Mouse (Mus musculus) urinary bladder, postnatal 36 days (tissue): ENCODE results near the gene H2-T22.
"Not testable (repeated sequence)": the region's sequence is repeated elsewhere in the genome, so short reads cannot be mapped to it uniquely, and the experiment has no call there.

Source experiments
- DNase-seq, 2 experiments: peaks; one replicate each; pipeline ENCODE4 v3.0.0; 2022; ENCODE audit warnings: low spot score in 2 of 2, mixed read lengths in 1 of 2

H2-T22 gene

DNA sequence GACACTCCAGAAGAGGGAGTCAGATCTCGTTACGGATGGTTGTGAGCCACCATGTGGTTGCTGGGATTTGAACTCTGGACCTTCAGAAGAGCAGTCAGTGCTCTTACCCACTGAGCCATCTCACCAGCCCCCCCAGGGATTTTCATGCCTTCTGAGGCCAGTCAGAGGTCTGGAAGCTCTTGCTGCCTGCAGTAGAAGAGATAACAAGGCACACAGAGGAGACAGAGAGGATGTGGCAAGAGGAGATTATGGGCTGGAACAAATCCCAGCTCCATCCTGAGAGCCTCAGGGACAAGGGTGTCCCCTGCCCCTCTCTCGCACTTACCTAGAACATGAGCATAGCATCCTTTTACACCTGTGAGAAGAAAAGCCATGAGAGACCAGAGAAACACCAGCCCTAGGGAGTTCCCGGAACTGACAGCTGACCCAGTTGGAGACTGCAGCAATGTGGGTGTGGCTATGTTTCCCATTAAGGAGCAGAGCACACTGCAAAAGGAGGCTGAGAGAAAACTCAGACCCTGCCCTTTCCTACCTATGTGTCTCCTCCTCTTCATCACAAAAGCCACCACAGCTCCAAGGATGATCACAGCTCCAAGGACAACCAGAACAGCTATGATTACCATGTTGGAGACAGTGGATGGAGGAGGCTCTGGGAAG lies 12.4 kb downstream of the H2-T22 start:
- not testable (repeated sequence) for DNase-seq

DNA sequence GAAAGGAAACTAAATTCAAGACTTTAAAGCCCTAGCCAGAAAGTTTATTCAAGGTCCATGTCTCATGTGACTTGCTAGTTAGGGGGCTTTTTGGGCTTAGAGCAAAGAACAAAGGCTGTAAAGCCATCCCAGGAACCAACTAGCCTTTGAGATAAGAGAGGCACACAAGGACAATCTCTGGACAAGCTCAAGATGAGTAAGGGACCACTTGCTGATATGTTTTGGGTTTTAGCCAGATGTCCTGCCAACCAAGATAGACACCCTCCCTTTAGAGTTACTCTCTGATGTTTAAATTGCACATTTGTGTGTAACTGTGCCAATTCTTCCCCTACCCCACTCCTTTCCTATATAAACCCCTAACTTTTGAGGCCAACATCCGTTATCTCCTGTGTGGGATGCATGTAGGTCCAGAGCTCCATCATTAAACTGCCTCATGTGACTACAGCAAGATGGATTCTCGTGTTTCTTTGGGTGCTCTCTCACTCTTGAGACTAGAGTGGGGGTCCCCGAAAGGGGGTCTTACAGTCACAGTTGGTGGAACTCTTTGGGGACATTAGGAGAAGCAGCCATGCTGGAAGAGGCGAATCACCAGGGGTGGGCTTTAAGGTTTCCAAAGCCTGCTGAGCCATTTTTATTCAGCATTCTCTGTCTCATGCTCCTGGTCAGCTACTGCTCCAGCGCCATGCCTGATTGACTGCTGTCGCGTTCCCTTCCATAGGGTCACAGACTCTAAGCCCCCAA lies 13.5 kb downstream of the H2-T22 start:
- DNase-seq = no peak

DNA sequence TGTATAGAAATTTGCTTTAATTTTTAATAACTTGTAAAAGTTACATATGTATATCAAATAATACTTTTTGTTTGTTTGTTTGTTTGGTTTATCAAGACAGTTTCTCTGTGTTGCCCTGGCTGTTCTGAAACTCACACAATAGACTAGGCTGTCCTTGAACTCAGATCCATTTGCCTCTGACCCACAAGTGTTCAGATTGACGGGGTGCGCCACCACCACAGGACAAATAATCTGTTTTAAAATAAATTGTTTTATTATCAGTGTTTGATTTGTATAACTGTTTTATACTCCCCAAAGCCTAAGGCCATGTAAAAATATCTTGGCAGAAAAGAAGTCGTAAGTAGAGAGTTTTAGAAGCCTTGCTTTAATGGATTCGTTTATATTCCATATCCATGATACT lies 14.9 kb downstream of the H2-T22 start:
- no peak for DNase-seq

DNA sequence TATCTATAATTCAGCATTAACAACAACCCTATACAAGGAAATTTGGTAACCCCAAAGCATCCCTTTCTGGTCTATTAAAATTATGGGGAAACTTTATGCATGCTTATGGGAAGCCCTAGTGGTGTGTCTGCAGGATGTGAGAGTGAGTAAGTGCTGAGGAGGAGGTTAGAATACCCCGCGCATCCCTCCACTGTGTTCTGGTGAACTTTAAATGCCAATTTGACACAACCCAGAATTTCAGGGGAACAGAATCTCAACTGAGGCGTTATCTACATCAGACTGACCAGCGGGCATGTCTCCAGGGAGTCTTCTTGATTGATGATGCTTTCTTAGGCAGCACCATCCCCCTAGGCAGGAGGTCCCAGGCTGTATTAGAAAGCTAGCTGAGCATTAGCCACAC lies 16.6 kb downstream of the H2-T22 start:
- DNase-seq = no peak

DNA sequence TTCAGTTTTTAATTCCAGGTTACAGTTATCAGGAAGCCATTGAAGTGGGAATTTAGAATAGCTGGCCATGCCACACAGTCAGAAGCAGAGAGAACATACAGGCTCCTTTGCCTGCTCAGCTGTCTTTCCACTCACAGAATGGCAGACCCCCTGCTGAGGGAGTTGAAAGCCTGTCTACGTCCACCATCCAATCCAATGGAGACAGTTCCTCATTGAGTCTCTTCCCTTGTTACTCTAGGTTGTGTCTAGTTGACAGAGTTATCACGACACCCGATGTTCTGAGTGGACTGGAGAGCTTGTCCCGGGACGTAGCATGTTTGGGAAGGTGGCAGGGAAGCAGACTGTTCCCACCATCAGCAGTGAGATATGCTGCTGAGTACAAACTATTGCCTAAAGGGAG lies 17.4 kb downstream of the H2-T22 start:
- DNase-seq = no peak

DNA sequence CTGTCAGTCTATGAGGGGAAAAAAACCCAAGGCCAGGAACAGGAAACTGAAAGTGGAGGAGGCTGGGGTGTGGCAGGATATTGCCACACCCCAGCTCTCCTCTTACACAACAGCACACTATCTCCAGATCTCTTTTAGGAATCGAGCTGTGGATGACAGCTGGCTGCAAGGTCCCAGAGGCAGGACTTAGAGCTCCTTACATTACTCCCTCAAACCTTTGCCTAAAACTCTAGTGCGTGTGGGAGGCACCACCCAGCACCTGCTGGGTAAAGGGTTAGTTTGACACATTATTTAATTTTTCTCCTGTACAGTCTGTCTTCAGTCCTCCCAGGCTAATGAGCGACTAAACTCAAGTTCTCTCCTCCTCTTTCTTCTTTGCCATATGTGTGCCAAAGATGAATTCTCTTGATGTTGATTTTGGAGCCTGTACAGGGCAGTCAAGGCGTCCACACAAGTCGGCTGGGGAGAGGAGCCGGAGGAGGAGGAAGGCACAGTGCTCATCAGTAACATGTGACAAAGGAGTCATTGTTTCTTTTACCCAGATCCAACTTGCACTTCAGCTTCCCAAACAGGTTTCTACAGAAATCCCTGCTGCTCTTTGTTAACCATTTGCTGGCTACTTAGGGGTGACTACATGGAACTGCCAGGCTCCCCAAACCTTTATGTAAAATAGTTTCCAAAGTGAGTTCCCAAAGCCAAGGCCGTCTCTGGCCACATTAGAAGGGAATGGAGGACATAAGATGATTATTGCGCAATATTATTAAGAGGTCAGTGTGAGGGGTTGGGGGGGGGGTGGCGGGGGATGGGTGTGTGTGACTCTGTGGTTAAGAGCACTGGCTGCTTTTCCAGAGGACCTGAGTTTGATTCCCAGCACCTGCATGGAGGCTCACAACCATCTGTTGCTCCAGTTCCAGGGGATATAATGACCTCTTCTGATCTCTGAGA lies 18.6 kb downstream of the H2-T22 start:
- DNase-seq = peak; percentile 42 to 58

DNA sequence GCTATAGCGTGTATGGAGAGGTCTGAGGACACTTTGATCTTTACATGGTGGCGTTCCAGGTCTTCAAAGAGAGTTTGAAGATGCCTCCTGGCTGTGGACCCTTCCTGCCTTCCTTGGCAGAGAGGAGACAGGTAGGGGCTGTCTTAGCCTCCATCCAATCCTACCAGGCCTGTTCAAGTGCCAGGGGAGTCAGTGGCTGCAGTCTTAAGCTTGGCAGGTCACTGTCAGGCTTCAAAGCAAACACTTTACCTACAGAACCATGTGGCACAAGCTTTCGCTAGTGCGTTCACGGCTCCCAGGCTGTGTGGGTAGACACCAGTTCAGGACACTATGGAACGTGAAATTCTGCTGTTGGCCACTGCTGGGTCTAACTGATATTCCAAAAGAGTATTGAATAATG lies 19.6 kb downstream of the H2-T22 start:
- no peak for DNase-seq

DNA sequence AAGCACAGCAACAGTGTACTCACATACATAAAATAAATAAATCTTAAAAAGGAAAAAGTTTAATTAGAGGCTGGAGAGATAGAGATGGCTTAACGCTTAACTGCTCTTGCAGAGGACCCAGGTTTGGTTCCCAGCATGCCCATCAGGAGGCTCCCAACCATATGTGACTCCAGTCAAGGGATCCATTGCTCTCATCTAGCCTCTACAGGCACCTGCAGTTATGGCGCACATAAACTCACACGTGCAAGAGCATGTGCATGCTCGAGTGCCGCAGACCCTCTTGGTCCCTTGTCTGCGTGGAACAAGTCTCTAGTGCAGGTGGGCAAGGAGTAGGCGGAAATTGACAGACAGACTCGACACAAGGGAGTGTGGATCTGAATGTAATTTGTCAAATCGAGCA lies 20.4 kb downstream of the H2-T22 start:
- DNase-seq = no peak

DNA sequence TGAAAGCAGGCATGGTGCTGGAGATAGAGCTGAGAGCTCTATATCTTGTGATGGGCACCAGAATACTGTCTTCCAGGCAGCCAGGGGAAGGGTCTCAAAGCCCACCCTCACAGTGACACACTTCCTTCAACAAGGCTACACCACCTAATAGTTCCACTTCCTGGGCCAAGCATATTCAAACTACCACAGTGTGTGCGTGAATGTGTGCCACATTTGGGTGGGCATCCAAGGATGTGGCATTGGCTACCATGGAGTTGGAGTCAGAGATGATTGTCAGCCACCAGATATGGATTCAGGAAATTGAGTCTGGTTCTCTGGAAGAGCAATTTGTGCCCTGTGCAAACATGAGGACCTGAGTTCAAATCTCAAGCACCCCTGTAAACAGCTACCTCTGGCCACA lies 21.2 kb downstream of the H2-T22 start:
- DNase-seq = no peak

DNA sequence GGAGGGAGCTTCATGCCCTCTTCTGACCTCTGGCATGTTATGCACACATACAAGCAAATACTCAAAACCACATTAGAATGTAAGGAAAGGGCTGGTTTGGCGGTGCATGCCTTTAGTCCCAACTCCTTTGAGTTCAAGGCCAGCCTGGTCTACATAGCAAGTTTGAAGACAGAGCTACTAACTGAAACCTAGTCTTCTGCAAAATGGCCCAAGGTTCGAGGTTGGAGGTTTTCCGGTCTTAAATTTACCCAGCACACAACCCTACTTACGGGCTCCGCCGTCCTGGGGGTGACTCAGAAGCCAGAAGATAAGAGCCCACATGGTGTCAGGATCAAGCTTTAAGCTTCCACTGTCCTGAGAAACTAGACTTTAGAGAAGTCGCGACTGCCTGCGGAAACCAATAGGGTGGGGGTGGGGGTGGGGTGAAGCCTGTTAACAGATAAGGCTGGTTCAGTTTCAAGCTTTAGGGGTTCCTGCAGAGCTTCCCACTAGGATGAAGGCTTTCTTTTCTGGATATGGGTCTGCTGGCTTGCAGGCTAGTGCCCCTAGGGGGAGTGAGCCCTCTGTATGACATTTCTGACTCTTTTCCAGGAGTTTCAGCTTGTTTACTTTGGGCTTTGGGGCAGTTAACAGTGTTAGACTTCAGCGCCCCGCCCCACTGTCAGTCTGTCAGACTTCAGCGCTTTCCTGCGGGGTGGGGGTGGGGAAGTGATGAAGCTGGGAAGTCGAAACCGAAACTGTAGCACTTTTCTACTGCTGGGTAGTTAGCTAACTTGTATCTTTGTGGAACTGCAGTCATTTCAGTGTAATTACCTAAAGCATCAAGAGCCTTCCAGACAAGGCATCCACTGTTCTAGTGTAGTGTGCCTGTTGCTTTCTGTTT lies 22.1 kb downstream of the H2-T22 start, which contains the start of gene H2-T24:
Gene H2-T24 (minus strand): TSS at position 370 of the 883 bp plus-strand sequence.
- peak; percentile 66 to 70 for DNase-seq

DNA sequence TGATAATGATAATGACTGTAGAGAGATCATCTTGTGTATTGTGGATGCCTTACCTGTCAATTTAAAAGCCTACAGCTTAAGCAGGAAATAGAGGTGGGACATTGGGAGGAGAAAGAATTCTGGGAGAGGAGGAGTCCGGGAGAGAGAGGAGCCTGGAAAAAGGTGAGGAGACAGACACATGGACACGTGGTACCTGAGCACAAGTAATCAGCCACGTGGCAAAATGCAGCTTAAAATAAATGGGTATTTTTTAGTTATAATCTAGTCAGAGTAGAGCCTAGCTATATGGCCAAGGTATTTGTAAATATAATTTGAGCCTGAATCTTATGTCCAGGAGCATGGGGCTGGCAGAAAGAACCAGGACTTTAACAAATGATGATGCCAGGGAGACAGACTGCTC lies 23.0 kb downstream of the H2-T22 start:
- DNase-seq = no peak

DNA sequence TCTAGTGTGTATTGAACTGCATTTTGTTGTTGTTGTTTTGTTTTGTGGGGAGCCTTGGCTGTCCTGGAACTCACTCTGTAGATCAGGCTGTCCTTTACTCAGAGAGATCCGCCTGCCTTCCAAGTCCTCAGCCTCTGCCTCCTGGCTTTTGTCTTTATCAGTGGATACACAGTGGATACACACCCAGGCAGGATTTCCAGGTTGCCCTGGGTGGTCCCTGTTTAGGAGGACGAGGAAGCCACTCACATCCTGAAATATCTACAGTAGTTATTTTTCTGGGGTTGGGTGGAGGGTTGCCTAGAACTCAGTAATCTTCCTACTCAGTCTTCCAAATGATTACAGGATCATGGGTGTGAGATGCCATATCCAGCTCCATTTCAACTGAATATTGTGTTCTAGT lies 23.6 kb downstream of the H2-T22 start:
- no peak for DNase-seq

DNA sequence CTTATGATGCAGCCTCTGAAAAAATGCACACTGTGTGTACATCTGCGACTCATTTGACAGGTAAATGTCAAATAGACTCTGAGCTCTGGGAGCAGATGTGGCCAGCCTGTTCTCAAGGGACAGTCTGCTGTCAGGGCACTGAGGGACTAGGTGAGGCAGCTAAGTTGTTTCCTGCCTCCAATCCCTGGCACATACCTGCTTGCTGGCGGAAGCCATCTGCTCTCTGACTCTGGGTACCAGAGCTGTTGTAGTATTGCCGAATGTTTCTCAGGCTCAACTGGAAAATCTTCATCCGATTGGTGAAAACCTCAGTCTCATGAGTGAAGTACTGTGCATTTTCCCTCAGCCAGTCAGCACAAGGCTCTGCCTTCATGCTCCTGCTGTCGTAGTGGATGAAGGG lies 25.5 kb downstream of the H2-T22 start:
- DNase-seq = no peak

DNA sequence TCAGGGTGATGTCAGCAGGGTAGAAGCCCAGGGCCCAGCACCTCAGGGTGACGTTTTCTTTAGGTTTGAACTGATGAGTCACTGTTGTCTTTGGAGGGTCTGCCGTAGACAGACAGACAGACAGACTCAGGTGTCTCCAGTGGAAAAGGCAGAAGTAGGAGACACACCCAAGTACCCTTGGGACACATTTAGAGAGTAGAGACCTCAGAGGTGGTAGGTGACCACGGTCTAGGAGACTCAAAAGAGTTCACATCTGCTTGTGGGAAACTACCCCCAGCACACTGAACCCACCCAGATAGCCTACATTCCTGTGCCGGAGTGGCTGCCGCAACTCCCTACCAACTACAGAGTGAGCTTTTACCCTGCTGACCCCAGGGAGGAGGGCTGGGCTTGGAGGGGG lies 27.6 kb downstream of the H2-T22 start:
- DNase-seq = no peak

DNA sequence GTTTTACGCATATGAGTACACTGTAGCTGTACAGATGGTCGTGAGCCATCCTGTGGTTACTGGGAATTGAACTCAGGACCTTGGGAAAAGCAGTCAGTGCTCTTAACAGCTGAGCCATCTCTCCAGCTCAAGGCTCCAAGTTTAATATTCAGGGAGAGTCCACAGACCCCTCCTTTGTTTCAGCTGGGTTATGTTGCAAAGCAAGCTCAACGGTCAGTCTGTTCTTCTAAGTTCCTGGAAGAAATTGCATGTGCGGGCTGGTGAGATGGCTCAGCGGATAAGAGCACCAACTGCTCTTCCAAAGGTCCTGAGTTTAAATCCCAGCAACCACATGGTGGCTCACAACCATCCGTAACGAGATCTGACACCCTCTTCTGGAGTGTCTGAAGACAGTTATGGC lies 38.1 kb downstream of the H2-T22 start:
- not testable (repeated sequence) for DNase-seq

DNA sequence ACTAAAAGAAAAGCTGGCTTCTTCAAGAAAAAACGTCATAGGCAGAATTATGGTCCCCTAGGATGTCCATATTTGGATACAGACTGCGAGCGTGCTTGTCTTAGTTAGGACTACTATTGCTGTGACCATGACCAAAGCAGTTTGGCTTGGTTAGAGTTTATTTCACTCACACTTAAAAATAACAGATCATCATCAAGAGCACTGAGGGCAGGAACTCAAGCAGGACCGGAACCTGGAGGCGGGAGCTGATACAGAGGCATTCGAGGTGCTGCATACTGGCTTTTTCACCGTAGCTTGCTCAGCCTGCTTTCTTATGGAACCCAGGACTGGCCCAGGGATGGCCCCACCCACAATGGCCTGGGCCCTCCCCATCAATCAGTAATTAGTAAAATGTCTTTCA lies 39.2 kb downstream of the H2-T22 start:
- DNase-seq = no peak

DNA sequence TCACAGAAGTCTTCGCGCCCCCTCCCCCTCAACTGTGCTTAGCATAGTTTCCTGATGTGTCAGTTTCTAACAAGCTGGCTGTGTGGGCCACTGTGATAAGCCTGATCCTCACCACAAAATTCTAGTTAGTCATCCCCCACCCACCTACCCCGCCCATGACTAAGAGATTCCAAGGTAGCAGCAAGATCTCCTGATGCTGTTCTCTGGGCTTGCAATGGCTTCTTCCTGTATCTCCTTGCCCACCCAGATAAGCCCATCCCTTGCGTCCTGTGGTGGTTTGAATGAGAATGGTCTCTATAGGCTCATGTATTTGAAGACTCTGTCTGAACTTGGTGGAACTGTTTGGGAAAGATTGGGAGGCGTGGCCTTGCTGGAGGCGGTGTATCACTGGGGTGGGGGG lies 40.6 kb downstream of the H2-T22 start:
- DNase-seq = no peak

DNA sequence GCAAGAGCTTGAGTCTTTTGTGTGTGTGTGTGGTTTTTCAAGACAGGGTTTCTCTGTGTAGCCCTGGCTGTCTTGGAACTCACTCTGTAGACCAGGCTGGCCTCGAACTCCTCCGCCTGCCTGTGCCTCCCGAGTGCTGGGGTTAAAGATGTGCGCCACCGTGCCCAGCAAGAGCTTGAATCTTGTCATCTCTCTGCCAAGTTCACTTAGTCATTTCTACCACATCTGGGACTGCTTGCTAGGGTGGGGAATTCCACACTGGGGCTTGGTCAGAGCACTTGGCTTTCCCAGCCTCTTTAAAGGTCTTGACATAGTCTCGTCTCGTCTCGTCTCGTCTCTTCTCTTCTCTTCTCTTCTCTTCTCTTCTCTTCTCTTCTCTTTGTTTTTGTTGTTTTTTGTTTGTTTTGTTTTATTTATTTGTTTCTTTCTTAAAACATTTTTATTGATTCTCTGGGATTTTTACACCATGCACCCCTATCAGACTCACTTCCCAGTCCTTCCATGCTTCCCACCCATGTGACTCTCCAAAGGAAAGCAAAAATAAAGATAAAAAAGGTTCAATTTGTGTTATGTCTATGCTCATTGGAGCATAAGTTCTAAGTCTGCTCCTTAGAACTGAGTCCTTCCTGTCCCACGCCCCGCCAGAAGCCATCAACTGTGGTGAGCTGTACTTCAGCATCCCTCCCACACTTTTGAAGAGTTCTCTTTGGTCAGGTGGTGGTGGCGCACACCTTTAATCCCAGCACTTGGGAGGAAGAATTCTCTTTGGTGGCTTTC lies 41.2 kb downstream of the H2-T22 start:
- no peak for DNase-seq

DNA sequence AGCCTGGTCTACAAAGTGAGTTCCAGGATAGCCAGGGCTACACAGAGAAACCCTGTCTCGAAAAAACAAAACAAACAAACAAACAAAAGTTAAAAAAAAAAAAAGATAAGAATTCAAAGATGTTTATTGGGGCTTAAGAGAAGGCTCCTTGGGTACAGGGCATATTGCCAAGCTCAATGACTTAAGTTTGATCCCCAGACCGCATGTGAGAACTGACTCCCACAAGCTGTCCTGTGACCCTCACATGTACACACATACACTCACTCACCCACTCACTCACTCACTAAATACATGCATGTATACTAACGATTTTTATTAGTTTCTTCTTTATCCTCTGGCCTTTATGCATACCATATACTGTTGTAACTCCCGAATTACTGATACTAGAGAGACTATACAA lies 42.2 kb downstream of the H2-T22 start:
- DNase-seq = no peak

DNA sequence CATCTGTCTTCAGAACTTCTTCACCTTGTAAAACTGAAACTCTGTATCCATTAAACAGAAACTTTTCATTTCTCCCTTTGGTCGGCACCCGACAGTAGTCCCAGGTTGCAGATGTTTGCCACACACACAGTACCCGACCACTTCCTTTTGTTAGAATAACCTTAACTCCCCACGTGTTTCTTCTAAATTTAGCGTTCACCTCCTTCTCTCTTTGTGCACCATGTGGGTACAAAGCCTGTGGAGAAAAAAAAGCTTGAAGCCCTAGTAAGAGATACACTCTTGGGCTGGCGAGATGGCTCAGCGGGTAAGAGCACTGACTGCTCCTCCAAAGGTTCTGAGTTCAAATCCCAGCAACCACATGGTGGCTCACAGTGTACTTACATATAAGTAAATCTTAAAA lies 43.2 kb downstream of the H2-T22 start:
- no peak for DNase-seq
